Mouse (Mus musculus): Measurements from ENCODE around the gene Stx2. TPM values are rescaled to one million over a fixed set of nuclear protein-coding genes. Genes with fewer than 3 reads are reported as not detected.
"Not testable (repeated sequence)": the region's sequence is repeated elsewhere in the genome, so short reads cannot be mapped to it uniquely, and the experiment has no call there.

Stx2 gene
- total and polyA plus RNA-seq, 2 experiments from 2014 or later = 12.5 to 17.4 TPM

DNA sequence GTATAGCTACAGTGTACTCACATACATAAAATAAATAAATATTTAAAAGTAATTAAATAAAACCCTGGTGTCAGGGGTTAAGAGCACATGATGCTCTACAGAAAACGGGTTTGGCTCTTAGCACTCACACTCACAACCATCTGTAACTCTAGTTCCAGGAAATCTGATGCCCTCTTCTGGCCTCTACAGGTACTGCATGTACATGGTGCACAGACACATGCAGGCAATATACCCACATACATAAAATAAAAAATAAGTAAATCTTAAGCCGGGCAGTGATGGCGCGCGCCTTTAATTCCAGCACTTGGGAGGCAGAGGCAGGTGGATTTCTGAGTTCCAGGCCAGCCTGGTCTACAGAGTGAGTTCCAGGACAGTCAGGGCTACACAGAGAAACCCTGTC is 54.0 kb downstream of the Stx2 start:
- not testable (repeated sequence) for H3K36me3 ChIP-seq (ENCODE audit: insufficient read depth); H3K4me1 ChIP-seq (ENCODE audit: insufficient read depth); H3K4me3 ChIP-seq (ENCODE audit: low read depth, low read length); H3K27me3 ChIP-seq (ENCODE audit: insufficient read depth, low read length); H3K4me2 ChIP-seq (ENCODE audit: low read depth); H3K27ac ChIP-seq (ENCODE audit: low read depth, low read length); ATAC-seq; H3K9me3 ChIP-seq (ENCODE audit: low read length); H3K9ac ChIP-seq
- peak; percentile 57 for TF ChIP-seq CTCF (IDR thresholded peaks at IDR 0.05; ENCODE audit: low read depth)
- WGBS = 90% methylated on average over 5 of the region's 5 CpGs
- DNase-seq = peak; percentile 38

DNA sequence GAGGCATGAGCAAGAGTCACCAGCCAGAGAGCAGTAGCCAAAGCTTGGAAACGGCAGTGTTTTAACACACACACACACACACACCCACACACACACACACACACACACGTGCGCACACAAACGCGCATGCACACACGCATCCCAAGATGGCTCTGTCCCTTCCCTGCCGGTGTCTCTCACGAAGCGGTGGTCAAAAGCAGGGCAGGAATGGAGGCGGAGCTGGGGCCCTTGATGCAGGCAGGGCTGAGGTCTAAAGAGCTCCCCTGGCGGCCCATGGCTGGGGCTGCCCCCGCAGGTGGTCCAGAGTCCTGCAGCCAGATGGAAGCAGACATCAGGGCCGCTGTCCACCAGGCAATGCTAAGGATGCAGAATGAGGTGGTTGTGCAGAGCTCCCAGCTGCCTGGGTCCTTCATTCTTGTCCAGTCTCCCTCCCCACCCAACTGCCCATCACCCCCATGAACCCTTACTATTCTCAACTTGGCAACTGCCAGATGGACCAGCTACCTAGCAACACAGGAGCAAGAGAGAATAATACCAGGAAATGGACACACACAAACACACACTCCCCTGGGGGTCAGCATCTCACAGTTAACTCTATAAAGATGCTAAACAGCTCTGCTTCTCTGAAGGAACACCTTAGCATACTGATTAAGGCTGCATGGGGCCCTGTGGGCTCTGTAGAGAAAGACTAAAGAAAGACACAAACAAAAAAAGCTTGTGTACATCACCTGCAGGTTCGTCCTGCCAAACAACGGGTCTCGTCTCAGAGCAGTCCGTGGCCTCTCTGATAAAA is 54.9 kb downstream of the Stx2 start, which contains the start of gene Rimbp2:
Rimbp2 (minus strand) TSS at position 209 of the 793 bp plus-strand sequence.
- WGBS = 10% methylated on average over 17 of the region's 17 CpGs
- ATAC-seq = peak; percentile 71
- peak; percentile 79 for DNase-seq

DNA sequence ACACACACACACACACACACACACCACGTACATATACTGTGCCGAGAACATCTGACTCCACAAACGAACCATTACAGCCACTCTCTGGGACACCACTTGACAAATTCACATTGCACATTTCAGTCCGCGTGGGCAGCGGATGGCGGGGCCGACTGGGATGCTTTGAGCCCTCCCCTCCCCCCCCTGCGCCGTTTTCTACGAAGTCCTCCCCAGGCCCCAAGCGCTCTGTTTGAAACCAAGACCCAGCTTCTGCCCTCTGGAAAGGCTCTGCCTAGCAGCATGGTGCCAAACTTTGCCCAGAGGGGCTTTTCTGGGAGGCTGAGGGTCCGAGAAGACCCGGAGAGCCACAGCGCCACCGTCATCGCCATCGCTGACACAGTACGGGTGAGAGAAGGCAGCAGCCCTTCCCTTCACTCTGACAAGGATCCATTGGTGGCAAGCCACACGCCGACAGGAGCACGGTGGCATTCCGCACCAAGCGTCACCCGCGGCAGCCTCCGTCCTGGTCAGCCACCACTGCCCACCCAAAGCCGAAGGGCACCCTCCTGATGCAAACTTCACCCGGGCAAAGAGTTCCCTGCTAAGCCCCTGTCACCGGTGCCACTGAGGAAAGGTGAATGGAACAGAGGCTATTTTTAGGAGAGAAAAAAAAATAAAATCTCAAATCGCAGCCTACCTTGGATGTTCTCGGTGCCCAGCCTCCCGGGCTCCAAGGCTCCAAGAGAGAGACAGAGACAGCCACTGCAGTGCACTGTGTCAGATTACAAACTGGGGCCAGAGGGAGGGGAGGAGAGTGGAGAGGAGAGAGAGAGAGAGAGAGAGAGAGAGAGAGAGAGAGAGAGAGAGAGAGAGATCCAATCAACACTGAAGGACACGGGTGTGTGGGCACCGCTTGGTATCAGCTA is 55.8 kb downstream of the Stx2 start:
- Histone ChIP-seq H3K4me2 (ENCODE audit: low read depth) (peak overlapping the region; percentile 61), H3K9ac (peak overlapping the region; percentile 73), H3K27ac (ENCODE audit: low read depth, low read length) (peak overlapping the region; percentile 89), H3K36me3 (ENCODE audit: insufficient read depth) (no peaks in the 10 kb centered on the region), H3K9me3 (ENCODE audit: low read length) (no peaks in the 10 kb centered on the region), H3K27me3 (ENCODE audit: insufficient read depth, low read length) (no peaks in the 10 kb centered on the region), H3K4me1 (ENCODE audit: insufficient read depth) (no peaks in the 10 kb centered on the region; the same call in 1 of the 2 replicates), H3K4me3 (ENCODE audit: low read depth, low read length) (peak overlapping the region; percentile 49)
- WGBS = under 1% methylated on average over 35 of the region's 35 CpGs
- 0 out of 2 replicates have a peak, but pooled peaks have one; percentile 22 for TF ChIP-seq CTCF (IDR thresholded peaks at IDR 0.05; ENCODE audit: low read depth)
- DNase-seq (peak; percentile 75), ATAC-seq (peak; percentile 74)

More for the DNA sequence above, 54.9 kb downstream of the Stx2 start, which contains the start of gene Rimbp2:
- no peaks in the 10 kb centered on the region; the same call in 1 of the 2 replicates for H3K4me1 ChIP-seq (ENCODE audit: insufficient read depth)
- H3K27me3 ChIP-seq (ENCODE audit: insufficient read depth, low read length) = no peaks in the 10 kb centered on the region
- H3K36me3 ChIP-seq (ENCODE audit: insufficient read depth) = no peaks in the 10 kb centered on the region
- H3K27ac ChIP-seq (ENCODE audit: low read depth, low read length) = peak within 1 kb of the TSS; percentile 89
- peak; percentile 59 for TF ChIP-seq CTCF (IDR thresholded peaks at IDR 0.05; ENCODE audit: low read depth)
- H3K9me3 ChIP-seq (ENCODE audit: low read length) = no peaks in the 10 kb centered on the region
- H3K4me3 ChIP-seq (ENCODE audit: low read depth, low read length) = peak within 1 kb of the TSS; percentile 49
- H3K4me2 ChIP-seq (ENCODE audit: low read depth) = peak within 1 kb of the TSS; percentile 61
- peak within 1 kb of the TSS; percentile 73 for H3K9ac ChIP-seq

DNA sequence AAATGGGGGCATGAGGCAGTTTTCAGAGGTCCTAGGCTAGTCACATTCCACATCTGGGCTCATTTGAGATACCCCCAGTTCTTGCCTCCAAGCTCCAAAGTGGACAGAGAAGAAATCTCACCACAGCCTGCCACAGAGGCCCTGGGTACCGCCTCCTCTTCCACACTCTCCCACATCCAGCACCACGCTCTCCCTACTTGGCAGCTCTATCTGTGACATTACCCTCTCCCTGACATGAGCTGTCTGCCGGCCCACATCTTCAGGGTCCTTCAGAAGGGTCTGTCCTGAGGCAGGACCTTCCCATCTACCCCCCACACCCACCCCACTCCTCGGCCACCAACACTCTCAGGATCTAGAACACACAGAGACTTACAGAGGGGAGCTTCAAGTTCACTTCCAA is 56.9 kb downstream of the Stx2 start:
- ATAC-seq (no peak), DNase-seq (no peak)
- no peaks in the 10 kb centered on the region; the same call in 1 of the 2 replicates for H3K4me1 ChIP-seq (ENCODE audit: insufficient read depth)
- peak overlapping the region; percentile 49 for H3K4me3 ChIP-seq (ENCODE audit: low read depth, low read length)
- no peaks in the 10 kb centered on the region for H3K36me3 ChIP-seq (ENCODE audit: insufficient read depth)
- 40% methylated on average over 4 of the region's 4 CpGs for WGBS
- H3K9ac ChIP-seq = peak overlapping the region; percentile 73; the same call in 1 of the 2 replicates
- peak overlapping the region; percentile 21; the same call in 1 of the 2 replicates for H3K27ac ChIP-seq (ENCODE audit: low read depth, low read length)
- TF ChIP-seq CTCF (IDR thresholded peaks at IDR 0.05; ENCODE audit: low read depth) = no peak
- H3K27me3 ChIP-seq (ENCODE audit: insufficient read depth, low read length) = no peaks in the 10 kb centered on the region
- peak overlapping the region; percentile 61 for H3K4me2 ChIP-seq (ENCODE audit: low read depth)
- H3K9me3 ChIP-seq (ENCODE audit: low read length) = no peaks in the 10 kb centered on the region

DNA sequence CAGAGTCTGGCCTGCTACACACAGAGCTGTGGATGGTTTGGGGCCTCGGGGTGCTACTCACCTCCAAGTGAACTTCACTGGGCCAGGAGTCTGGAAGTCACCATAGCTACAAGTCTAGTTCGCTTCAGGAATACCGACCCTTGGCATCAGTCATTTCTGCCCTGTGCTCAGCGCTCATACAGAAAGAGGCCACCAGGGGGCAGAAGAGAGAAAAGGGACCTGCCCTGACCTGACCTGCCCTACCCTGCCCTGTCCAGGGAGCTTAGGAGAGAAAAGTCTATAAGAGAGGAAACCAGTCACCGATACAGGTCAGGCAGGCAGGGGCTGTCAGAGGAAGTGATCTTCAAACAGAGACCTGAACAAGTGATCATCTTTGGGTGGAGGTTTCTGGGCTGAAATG is 61.3 kb downstream of the Stx2 start:
- Histone ChIP-seq H3K9ac (no peak overlapping the region), H3K36me3 (ENCODE audit: insufficient read depth) (no peaks in the 10 kb centered on the region), H3K27ac (ENCODE audit: low read depth, low read length) (no peak overlapping the region), H3K9me3 (ENCODE audit: low read length) (no peaks in the 10 kb centered on the region), H3K4me2 (ENCODE audit: low read depth) (no peak overlapping the region), H3K4me1 (ENCODE audit: insufficient read depth) (no peaks in the 10 kb centered on the region; the same call in 1 of the 2 replicates), H3K27me3 (ENCODE audit: insufficient read depth, low read length) (no peaks in the 10 kb centered on the region), H3K4me3 (ENCODE audit: low read depth, low read length) (no peak overlapping the region)
- no peak for DNase-seq
- 80% methylated on average over 5 of the region's 5 CpGs for WGBS
- peak; percentile 42 for TF ChIP-seq CTCF (IDR thresholded peaks at IDR 0.05; ENCODE audit: low read depth)
- ATAC-seq = no peak

DNA sequence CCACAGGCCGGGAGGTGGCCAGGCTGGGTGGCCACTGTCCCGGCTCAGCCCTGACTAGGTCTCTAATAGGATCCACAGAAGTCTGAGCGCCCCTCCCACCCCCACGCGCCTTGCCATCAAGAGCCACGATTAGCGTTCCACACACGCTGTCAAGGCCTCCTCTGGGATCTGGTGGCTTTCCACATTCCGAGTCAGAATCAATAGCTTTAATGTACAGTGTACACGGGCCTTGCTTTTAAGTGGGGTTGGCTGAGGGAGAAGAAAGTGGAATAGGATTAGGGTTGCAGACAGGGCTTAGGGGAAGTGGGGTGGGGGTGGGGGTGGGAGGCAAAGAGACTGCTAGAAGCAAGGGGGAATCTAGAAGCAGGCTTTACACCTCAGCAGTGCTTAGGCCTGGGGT is 67.9 kb downstream of the Stx2 start:
- ATAC-seq (no peak), DNase-seq (no peak)
- Histone ChIP-seq H3K27me3 (ENCODE audit: insufficient read depth, low read length) (no peaks in the 10 kb centered on the region), H3K36me3 (ENCODE audit: insufficient read depth) (no peaks in the 10 kb centered on the region), H3K4me2 (ENCODE audit: low read depth) (no peak overlapping the region), H3K9me3 (ENCODE audit: low read length) (no peaks in the 10 kb centered on the region), H3K4me3 (ENCODE audit: low read depth, low read length) (no peak overlapping the region), H3K4me1 (ENCODE audit: insufficient read depth) (peaks cover 2% of the 10 kb centered on the region; the same call in 1 of the 2 replicates), H3K9ac (no peak overlapping the region), H3K27ac (ENCODE audit: low read depth, low read length) (no peak overlapping the region)
- TF ChIP-seq CTCF (IDR thresholded peaks at IDR 0.05; ENCODE audit: low read depth) = no peak
- WGBS = 66% methylated on average over 10 of the region's 10 CpGs

Measured in forebrain, postnatal 0 days (tissue).